Mouse (Mus musculus) heart, adult 10 weeks (tissue): Measurements from ENCODE around the gene Casp4. TPM values are rescaled to one million over a fixed set of nuclear protein-coding genes. Genes with fewer than 3 reads are reported as not detected.

ENCODE experiments used
- polyA plus RNA-seq: library from polyadenylated mRNA; stranded (reverse); fragments of 350-450 nt; fragmentation: Illumina TruSeq; extraction: RNeasy Lipid Tissue Mini Kit (QIAGEN cat#74804); gene quantifications from one replicate; pipeline ENCODE4 v1.2.3, GENCODE M21; 2014; ENCODE audit warnings: low read depth, low replicate concordance

Casp4 gene
- polyA plus RNA-seq = 3.7 TPM

DNA sequence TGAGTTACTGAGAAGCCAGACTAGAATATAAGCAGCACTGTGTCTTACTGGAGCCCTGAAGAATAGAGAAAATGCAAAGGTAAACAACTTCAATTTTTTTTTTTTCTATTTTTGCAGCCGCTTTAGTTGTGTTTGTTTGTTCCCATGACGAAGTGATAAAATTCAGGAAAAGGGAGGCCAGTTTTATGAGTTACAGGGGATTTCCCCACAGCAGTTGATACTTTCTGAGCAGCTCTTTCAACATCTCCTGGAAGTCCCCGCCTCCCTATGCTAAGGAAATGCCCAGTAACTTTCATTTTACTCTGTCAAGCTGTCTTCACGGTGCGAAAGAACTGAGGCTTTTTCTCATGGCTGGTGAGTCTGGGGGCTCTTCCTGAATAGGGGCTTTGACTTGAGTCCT lies at the start of gene Casp4:
Gene Casp4, plus strand, starts transcription at position 268 of the 400 bp plus-strand sequence.

GRCm38 (mm10) chr9:5298329-5299131 lies 10.1 kb upstream of the Casp4 start, which contains the start of gene Casp1:
Gene Casp1, plus strand, starts transcription at chr9:5298517.

GRCm38 (mm10) chr9:5345291-5345898 lies 36.8 kb downstream of the Casp4 start, which contains the start of gene Casp12:
Gene Casp12, plus strand, starts transcription at chr9:5345430.

Other genes starting within 250 kb of the Casp4 start
- gene Casp1, start 10.3 kb upstream of the Casp4 start, polyA plus RNA-seq = 3.0 TPM
- 6.9 TPM for gene Casp12, start 36.6 kb downstream of the Casp4 start, polyA plus RNA-seq